Mouse (Mus musculus) adrenal gland, adult 18-20 months (tissue): ENCODE measurements around the gene Rbck1. TPM values are rescaled to one million over a fixed set of nuclear protein-coding genes. Genes with fewer than 3 reads are reported as not detected.
"Not testable (repeated sequence)": the region's sequence is repeated elsewhere in the genome, so short reads cannot be mapped to it uniquely, and the experiment has no call there.

Experiments used
- DNase-seq, 2 experiments: peaks; one replicate each; pipeline ENCODE4 v3.0.0; 2021 to 2022; ENCODE audit warnings: low spot score in 2 of 2
- total RNA-seq, 2 experiments: library from RNA; stranded (reverse); gene quantifications; 1 replicate in 1 of 2; 2 replicates in 1 of 2; pipeline ENCODE4 v1.2.3; 2021

Gene Rbck1
- total RNA-seq, 2 experiments from 2014 or later: 97.4 to 112 TPM

GRCm38 (mm10) chr2:152305480-152305879 lies 27.0 kb downstream of the Rbck1 start:
- no peak for DNase-seq

GRCm38 (mm10) chr2:152303781-152304180 lies 28.7 kb downstream of the Rbck1 start:
- DNase-seq: no peak

DNA sequence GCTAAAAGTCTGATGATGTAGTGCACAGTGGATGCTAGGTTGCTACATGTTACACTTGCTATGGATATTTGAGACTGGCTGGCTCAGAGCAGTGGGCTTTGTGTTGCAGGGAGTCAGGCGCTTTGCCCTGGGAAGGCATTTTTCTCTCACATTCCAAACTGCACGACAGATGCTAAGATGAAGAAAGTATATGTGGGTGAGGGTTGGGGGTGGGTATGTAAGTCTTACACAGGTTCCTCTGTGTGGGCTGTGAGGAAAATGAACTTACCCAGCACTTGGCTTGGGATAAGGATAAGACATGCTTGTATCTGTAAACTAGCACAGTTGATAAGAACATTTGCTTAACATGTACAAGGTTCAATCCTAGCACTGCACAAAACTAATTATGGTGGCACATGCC lies 29.6 kb downstream of the Rbck1 start:
- no peak for DNase-seq

DNA sequence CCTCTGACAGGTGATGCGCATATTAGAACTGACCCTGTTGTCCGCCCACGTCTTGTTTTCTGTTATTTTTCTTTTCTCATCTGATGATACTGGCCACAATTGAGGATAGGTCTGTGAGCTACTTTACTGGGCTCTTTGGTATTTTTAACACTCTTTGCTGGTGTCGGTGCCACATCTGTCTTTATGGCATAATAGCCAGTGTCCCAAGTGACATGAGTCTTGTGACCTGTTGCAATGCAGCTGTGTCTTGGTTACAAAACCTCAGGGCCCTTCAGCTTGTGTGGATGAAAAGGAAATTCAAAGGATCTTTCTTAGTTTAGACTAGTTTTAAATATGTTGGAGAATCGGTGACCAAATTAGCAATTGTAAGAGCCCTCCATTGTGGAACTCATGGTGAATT lies 37.9 kb downstream of the Rbck1 start:
- no peak for DNase-seq

GRCm38 (mm10) chr2:152293727-152294475 lies 38.6 kb downstream of the Rbck1 start, which contains the start of gene Tbc1d20:
TSS of gene Tbc1d20 (plus strand) at chr2:152293828.
- peak; percentile 88 to 90 for DNase-seq

DNA sequence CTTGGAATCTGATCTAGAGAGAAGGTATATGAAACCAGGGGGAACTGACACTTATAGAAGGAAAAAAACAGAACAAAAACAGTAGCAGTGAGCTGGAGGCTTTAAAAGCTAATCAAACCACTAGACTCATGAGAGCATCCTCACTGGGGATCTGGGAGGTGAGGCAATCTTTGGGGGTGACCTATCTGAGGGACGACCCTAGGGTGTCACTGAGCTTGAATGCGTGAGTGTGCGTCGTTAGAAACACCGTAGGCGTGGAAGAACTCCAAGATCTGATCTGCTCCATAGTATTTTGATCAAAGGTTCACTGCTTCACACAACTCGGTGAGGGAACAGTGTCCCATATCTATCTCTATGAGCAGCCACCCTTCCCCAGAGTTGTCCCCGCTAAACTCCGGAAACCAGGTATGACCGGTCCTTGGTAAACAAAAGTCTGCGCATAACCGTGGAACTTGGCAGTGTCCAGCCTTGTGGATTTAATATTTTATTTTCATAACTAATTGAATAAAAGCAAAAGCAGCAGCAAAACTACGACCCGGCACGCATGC lies 39.2 kb downstream of the Rbck1 start:
- no peak for DNase-seq

DNA sequence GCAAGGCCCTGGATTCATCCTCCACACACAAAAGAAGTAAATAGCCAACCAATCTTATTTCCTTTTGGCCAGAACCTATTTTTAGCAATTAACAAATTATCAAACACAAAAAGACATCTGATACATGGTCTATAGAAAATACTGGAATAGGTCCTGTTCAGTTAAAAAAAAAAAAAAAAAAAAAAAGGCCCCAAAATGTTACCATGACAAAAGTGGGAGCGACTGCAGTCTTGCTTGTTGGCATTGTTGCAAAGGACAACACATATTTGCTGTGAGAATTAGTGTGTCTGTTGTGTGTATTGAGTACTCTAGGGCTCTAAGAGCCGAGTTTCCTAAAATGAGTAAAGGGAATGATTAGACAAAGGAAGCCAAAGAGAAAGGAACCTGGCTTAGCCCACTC lies 40.0 kb downstream of the Rbck1 start:
- no peak for DNase-seq

DNA sequence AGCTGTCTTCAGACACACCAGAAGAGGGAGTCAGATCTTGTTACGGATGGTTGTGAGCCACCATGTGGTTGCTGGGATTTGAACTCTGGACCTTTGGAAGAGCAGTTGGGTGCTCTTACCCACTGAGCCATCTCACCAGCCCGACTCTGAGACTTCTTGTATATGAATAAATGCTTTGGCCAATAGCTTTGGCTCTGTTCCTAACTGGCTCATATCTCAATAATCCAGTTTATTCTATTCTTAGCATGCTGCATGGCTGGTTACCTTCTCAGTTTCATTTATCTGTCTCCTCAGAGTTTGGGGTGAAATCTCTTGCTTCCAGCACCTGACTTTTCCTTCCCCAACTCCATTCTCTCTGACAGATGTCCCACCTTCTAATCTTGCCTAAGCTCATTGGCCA lies 42.8 kb downstream of the Rbck1 start:
- not testable (repeated sequence) for DNase-seq

DNA sequence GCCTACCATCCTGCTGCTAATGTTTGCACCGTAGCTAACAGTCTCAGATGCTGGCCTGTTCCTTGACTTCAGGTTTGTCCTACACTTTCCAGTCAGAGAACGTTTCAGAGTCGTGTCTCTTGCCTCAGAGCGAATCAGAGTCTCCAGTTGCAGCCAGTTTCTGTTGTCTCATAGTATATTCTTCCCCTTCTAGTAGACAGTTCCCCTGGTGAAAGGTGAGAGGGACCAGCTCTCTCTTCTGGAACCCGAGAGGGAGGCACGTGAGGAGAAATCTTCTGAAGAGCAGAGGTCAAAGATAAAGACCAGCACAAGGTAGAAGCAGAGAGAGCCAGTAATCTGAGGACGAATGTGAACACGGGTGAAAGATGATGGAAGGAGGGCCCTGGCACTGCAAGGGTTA lies 44.4 kb downstream of the Rbck1 start:
- DNase-seq: no peak

GRCm38 (mm10) chr2:152287560-152287959 lies 44.9 kb downstream of the Rbck1 start:
- DNase-seq: no peak

GRCm38 (mm10) chr2:152281407-152281806 lies 51.0 kb downstream of the Rbck1 start:
- no peak for DNase-seq

DNA sequence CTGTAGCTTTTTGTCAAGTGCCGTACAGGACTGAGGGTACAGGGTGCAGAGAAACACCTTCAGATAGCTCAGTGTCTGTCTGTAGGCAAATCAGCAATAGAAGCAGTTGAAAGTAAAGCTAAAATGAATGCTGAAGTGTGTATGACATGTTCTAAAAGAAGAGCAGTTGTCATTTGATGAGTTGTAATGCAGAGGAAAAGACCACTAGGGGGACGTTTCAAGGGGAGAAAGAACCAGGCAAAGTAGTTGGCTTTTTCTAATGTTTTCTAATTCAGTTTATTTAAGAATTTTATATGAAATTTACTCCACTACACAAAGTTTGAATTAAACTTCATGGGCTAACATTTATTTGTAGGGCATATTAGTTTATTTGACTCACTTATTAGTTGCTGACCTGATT lies 58.8 kb downstream of the Rbck1 start:
- no peak for DNase-seq

Other genes with a start within 250 kb of the Rbck1 start
- gene Srxn1, start 227.1 kb downstream of the Rbck1 start, total RNA-seq: 100 to 1,000 TPM; 547 to 673 TPM
- 1 to 10 TPM; 1.9 to 4.3 TPM for gene Tcf15, start 189.1 kb downstream of the Rbck1 start, total RNA-seq
- 10 to 100 TPM; 88.2 to 98.6 TPM for gene Csnk2a1, start 105.8 kb downstream of the Rbck1 start, total RNA-seq
- gene Tbc1d20, start 38.8 kb downstream of the Rbck1 start, total RNA-seq: 100 to 1,000 TPM; 144 to 147 TPM
- 10 to 100 TPM in 1 of 2 experiments, 1 to 10 TPM in 1; 4.9 to 12.4 TPM for gene Trib3, start 11.4 kb upstream of the Rbck1 start, total RNA-seq
- 1 to 10 TPM; 5.8 to 6.7 TPM for gene Nrsn2, start 44.0 kb upstream of the Rbck1 start, total RNA-seq
- 1 to 10 TPM; 3.5 to 7.3 TPM for gene Sox12, start 65.4 kb upstream of the Rbck1 start, total RNA-seq
- gene Zcchc3, start 82.4 kb upstream of the Rbck1 start, total RNA-seq: 1 to 10 TPM; 6.8 to 7.8 TPM
- under 1 TPM; 0.36 to 0.74 TPM for gene 6820408C15Rik, start 82.9 kb upstream of the Rbck1 start, total RNA-seq
- gene Defb23, start 132.0 kb upstream of the Rbck1 start, total RNA-seq: not detected
- not detected for gene Defb20, start 144.4 kb upstream of the Rbck1 start, total RNA-seq
- gene Defb22, start 157.5 kb upstream of the Rbck1 start, total RNA-seq: not detected
- not detected for gene Defb26, start 179.0 kb upstream of the Rbck1 start, total RNA-seq
- not detected for gene Defb28, start 185.6 kb upstream of the Rbck1 start, total RNA-seq
- gene Defb29, start 207.4 kb upstream of the Rbck1 start, total RNA-seq: not detected
- gene Gm17416, start 236.7 kb upstream of the Rbck1 start, total RNA-seq: not detected
- gene Defb21, start 240.1 kb upstream of the Rbck1 start, total RNA-seq: not detected
- under 1 TPM in 1 of 2 experiments, not detected in 1; 0.93 TPM for gene Defb19, start 247.7 kb upstream of the Rbck1 start, total RNA-seq